Mouse (Mus musculus) central nervous system, embryonic 14 days (tissue): ENCODE measurements around the gene Bcap31. TPM values are rescaled to one million over a fixed set of nuclear protein-coding genes. Genes with fewer than 3 reads are reported as not detected.

Experiments used
- polyA plus RNA-seq: library from polyadenylated mRNA; depleted of rRNA; stranded (reverse); fragments of >200 nt; gene quantifications from 2 replicates; pipeline ENCODE4 v1.2.3, GENCODE M21; 2012; rRNA removed

Gene Bcap31
- 51.7 and 61.3 TPM in 2 replicates for polyA plus RNA-seq

GRCm38 (mm10) chrX:73716109-73716661 is at the start of gene Bcap31, which contains the start of gene Abcd1:
TSS of gene Bcap31 (minus strand) at chrX:73716175.
TSS of gene Abcd1 (plus strand) at chrX:73716597.

DNA sequence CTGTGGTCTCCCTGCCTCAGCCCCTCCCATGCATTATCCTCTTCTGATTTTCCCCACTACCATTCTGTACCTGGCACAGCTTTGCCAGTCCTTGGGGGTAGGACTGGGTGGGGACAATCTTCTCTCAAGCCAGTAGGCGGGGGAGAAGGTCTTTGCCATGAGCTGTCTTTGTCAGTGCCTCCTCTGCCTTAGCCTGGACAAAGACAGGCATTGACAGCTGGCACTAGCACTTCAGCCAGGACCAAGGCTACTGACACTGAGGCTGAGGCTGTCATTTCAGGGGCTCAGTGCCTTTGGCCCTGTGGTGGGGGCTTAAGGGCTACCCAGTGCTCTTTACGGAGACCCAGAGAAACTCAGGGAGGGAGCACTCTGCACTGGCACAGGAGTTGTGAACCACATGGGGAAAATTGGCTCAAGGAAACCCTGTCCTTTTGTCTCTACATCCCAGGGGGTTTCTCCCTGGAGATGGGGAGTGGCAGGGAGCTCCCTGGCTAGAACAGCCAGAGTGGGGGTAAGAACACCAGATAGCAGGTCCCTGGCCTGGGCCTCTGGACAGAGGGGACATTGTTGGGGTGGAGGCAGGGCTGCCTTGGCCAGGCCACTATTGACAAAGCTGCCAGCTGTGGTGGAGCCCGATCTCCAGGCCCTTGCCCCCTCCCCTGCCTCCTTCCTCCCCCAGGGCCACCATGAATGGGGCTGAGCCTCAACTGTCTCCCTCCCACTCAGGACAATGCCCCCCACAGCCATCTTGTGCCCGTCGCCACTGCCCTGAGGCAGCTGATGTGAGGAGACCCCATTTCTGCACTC is 40.6 kb upstream of the Bcap31 start, which contains the start of gene Plxnb3:
Gene Plxnb3 (plus strand): TSS at position 757 of the 807 bp plus-strand sequence.

DNA sequence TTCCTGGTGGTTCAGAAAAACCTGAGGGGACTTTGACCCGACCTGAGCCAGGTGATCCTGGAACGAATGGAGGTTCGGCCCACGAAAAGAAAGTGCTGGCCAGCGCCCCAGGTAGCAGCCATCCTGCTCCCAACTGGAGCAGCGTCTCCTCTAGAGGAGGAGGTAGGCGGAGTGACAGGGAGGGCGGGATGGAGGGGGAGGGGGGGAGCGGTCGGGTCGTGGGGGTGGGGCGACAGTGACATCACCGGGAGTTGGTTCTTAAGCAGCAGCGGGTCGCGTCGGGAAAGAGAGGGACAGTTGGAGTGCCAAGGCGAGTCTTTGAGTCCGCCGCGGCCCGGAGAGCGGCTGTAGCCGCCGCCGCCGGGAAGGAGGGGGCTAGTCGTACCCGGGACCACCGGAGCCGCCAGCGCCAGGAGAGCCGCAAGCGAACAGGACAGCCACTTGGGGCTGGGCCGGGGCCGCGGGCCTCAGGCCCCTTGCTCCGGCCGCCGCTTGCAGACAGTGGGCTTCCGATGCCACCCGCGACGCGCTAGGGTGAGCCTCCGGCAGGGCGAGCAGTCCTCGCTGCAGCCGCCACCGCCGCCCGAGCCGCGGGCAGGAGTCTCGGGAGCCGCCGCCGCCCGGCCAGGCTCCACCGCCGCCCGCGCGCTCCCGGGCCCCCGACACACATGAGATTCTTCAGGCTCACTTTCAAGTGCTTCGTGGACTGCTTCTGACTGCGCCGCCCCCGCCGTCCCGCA is 42.9 kb downstream of the Bcap31 start, which contains the start of gene Slc6a8:
Gene Slc6a8 (plus strand): TSS at position 272 of the 740 bp plus-strand sequence.

DNA sequence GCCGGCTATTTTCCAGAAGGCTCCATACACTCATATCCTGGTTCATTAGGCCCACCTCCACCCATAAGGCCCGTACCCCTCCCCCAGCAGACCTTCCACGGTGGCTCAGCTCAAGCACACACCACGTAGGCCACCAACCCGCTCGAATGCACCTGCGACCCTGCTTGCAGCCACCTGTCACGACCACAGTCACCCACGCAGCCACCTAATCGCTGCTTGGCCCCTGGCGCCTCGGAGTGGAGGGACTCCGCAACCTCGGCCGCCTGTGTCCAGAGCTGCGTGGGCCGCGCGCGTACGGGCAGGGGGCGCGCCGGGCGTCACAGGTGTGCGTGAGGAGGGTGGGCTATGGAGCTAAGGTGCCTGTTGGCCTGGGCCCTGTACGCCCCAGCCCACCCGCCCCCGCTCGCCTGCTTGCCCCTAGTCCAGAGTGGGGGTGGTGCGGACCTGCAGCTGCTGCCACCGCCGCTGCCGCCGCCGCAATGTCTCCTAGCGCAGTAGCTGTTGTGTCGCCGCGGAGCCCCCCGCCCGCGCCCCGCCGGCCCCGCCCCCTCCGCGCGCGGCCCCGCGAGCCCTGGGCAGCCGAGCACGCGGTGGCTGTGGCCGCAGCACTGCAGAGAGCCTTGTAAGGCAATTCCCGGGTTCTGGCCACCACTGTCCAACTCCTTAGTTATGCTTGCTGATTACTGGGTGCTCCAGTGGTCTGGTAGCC is 56.2 kb downstream of the Bcap31 start, which contains the start of gene Pnck:
Gene Pnck (minus strand): TSS at position 543 of the 709 bp plus-strand sequence.

DNA sequence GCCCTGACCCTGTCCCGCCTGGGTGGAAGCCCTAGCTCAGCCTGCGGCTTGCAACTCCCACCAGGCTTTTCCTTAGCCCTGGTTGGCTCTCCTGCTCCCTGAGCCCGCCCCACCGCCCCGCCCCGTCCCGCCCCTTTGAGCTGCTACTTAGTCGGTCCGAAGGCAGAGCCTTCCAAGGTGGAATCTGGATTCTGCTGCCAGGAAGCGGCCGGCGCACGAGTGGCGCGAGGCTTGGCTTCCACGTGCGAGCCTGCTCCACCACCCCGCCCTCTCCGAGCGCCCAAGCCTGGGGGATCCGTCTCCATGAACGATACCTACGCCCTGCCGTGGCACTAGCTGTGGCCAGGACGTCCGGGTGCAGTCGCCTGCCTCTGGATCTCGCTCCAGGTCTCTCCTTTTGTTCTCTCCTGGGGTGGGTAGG is 76.7 kb downstream of the Bcap31 start, which contains the start of gene Dusp9:
Gene Dusp9 (plus strand): TSS at position 165 of the 421 bp plus-strand sequence.

Other genes with a start within 250 kb of the Bcap31 start
- 61.3 and 123 TPM in 2 replicates for gene Bgn, start 232.6 kb downstream of the Bcap31 start, polyA plus RNA-seq
- gene Atp2b3, start 213.1 kb downstream of the Bcap31 start, polyA plus RNA-seq, result 8.5 and 8.7 TPM in 2 replicates
- 0.79 and 2.1 TPM in 2 replicates for gene Dusp9, start 76.8 kb downstream of the Bcap31 start, polyA plus RNA-seq
- 128 and 130 TPM in 2 replicates for gene Pnck, start 56.1 kb downstream of the Bcap31 start, polyA plus RNA-seq
- 63.2 and 64.5 TPM in 2 replicates for gene Slc6a8, start 43.0 kb downstream of the Bcap31 start, polyA plus RNA-seq
- gene Abcd1, start 422 bp upstream of the Bcap31 start, polyA plus RNA-seq, result 15.6 and 16.2 TPM in 2 replicates
- gene Plxnb3, start 40.9 kb upstream of the Bcap31 start, polyA plus RNA-seq, result 0.60 and 1.2 TPM in 2 replicates
- gene Srpk3, start 58.2 kb upstream of the Bcap31 start, polyA plus RNA-seq, result 0.36 and 8.6 TPM in 2 replicates
- 426 and 432 TPM in 2 replicates for gene Idh3g, start 70.7 kb upstream of the Bcap31 start, polyA plus RNA-seq
- 163 and 179 TPM in 2 replicates for gene Ssr4, start 70.9 kb upstream of the Bcap31 start, polyA plus RNA-seq
- gene Pdzd4, start 108.8 kb upstream of the Bcap31 start, polyA plus RNA-seq, result 91.6 and 95.9 TPM in 2 replicates
- gene Avpr2, start 175.9 kb upstream of the Bcap31 start, polyA plus RNA-seq, result not detected in 2 replicates
- gene L1cam, start 179.9 kb upstream of the Bcap31 start, polyA plus RNA-seq, result 172 and 174 TPM in 2 replicates
- 7.8 and 7.9 TPM in 2 replicates for gene Arhgap4, start 205.7 kb upstream of the Bcap31 start, polyA plus RNA-seq
- gene Naa10, start 205.8 kb upstream of the Bcap31 start, polyA plus RNA-seq, result 108 TPM in 2 replicates
- 11.5 and 16.1 TPM in 2 replicates for gene Renbp, start 214.7 kb upstream of the Bcap31 start, polyA plus RNA-seq